Mouse (Mus musculus): Measurements from ENCODE around the gene Cdh24.

DNA sequence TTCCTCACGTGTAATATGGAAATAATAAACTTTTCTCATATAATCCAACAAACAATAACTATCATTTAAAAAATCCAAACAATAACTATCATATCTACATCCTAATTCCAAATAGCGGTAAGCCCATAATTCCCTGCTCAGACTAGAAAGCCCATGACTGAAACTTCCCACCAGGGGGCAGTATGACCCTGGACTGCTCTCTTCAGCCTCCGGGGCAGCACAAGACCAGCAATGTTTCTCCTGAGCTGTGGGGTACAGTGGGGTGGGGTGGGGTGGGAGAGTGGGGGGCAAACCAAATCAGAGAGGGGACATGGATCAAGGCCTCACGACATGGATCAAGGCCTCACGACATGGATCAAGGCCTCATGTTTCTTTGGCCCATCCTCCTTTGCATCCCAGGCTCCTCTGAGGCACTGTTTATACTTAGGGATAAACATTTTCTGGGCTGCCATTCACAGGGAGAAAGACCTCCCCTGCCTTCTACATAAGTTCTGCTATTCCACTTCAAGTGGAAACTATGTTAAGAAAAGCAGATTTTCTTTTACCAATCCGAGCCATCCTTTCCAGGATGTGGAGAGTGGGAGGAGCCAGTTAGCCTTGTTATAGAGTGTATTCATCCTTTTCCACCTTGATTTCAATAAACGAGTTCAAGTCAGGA is 57.4 kb downstream of the Cdh24 start:
- TF ChIP-seq POLR2A (IDR thresholded peaks at IDR 0.05; ENCODE audit: insufficient read depth, low read depth, low read length) (no peak), CTCF (IDR thresholded peaks at IDR 0.05; ENCODE audit: insufficient read depth, low read depth, low read length) (no peak)

Data from olfactory bulb, adult 2 months (tissue).